Mouse (Mus musculus) spleen, postnatal 14 days (tissue): ENCODE data around the gene Lypd4.

Experiments
- DNase-seq, 2 experiments: peaks; one replicate each; pipeline ENCODE4 v3.0.0; 2021 to 2022; ENCODE audit warnings: low spot score in 2 of 2

Lypd4 gene

DNA sequence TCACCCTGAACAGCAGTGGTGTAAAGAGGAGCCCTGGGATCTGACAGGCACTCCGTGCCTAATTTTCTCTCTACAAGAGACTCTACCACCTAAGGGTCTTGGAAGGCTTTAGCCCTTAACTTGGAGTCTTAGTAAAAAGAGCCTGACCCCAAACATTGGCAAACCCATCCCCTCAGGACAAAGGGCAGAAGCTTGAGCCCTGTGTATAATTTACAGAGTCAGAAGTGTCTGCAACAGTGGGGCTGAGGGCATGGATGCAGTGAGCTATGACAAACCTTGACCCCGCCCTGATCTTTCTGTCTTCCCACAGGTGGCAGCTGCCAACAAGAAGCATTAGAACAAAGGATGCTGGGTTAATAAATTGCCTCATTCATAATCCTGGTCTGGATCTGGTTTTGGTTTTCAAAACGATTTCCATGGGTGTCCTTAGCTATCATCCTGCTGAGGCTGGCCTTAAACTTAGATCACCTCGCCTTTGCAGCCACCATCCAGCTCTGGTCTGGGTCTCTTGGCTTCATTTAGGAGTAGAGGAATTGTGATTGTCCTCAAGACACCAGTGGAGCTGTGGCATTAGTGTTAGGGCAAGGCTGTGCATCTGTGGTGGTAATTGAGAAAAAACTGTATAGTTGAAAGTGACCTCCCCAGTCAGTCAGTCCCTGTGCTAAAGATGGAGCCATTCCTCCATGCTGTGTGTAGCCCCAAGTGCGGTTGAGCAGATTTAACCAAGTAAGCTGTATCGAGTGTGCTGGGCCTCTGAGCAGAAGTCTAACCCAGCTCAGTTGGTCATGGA lies 19.9 kb upstream of the Lypd4 start:
- no peak for DNase-seq

DNA sequence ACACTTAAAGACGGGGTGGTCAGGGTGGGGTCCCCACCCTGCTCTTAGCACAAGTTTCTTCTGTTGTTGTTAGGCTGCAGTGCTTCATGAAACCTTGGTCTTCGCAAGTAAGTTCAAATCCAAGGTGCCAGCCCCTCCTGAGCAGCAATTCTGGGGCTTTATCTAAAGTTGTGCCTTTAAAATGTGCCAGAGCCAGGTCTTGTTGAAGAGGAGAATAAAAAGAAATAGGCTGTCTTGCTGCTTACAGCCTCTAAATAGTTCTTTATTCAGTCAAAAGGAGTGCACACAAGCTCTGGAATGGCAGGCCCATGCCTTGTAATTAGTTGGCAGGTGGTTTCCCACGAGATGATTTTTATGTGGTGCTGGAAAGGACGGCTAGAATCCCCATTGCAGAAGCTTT lies 17.4 kb upstream of the Lypd4 start:
- DNase-seq, result no peak

DNA sequence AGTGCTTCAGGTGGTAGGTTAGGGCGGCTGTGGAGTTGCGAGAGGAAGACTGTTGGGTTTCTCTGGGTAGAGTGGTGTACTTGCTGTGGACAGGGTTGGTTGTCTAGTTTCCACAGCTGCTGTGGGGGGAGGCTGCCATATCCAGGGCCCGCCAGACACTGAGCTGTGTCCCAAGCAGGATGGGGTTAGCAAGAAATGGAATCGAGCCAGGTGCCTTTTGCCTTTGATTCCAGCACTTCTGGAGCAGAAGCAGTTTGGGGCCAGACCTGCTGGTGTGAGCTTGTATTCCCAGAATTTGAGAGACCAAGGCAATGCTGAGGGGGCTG lies 16.5 kb upstream of the Lypd4 start:
- DNase-seq, result no peak

DNA sequence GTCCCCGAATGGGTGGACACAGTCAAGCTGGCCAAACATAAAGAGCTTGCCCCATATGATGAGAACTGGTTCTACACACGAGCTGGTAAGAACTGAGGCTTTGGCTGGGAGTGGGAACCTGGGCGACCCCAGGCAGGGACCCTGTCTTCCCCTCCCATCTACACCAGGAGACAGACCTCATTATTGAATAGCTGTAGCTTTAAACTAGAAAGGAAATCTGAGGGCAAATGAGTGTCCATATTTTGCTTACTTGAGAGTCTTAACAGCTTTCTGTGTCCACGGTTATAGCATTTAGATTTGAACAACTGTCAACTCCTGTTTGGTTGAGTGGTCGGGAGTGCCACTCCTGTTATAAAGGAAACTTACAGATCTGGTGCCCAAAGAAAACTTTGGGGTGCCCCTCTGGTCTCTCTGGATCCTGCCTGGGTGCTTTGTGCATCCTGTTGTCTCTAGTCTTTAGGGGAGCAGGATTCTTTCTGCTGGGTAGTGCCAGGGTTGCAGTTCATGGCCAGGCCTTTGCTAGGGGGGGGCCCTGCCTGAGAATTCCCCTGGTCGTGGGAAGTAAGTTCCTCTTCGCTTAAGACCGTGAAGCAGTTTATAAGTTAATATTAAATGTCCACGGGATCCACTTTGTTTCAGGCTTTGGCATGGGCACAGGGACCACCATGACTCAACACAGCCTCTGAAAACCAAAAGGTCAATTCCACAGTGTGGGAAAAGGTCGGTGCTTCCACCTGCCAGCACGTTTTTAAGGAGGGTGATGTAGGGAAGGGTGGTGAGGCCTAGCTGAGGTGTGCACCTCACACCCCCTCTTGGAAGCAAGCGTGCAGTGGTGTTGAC lies 15.9 kb upstream of the Lypd4 start:
- no peak for DNase-seq

DNA sequence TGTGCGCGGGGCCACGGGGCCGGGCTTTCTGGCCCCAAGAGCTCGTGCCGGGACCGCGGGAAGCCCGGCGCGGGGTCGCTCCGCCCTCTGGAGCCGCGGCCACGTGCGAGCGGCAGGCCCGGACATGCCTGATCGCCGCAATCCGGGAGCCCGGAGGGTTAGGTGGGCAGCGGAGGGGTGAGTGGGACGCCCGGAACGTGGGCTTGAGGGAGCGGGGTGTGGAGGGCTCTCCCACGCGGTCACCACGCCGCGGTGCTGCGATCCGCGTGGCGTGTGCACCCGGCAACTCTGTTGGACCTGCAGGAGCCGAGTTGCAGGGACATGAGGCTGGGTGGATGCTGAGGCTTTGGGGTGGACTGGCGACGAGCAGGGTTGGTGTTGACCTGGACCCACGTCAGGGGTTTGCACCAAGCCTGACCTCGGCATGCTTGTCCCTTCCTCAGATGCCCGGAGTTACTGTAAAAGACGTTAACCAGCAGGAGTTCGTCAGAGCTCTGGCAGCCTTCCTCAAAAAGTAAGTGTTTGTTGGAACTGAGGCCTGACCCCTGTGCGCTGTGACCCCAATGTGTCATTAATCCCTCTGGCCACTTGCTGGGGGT lies 15.1 kb upstream of the Lypd4 start:
- DNase-seq, result no peak

DNA sequence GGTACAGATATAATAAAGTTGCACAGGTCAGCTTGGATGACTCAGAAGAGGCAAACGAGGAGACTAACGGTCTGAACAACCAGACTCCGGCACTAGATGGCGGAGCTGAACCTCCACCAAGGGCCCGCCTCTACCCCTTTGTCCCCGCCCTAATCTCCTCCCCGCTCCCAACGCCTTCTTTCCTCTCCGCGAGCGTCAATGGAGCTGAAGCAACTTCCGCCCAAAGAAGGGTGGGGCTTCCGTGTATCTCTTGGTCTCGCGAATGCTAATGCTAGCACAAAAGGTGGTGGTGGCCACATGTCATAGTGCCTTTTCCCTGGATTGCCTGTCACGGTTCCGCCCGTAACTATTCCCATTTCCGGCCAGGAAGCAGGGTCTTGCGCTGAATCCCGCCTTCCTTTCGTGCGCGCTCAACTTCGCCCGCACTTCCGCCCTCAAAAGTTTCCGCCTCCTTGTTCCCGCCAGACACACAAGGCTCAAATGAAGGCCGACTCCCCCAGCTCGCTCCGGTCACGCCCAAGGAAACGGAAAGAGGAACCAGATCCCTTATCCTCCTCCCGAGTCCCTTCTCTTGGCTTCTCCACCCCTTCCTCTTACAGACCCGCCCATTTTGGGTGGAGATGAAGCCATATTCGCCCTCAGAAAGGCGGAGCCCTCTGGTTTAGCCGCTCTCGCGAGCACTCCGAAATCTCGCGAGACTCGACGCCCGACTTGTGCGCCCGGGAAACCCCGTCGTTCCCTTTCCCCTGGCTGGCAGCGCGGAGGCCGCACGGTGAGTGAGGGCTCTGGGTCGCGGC lies 14.4 kb upstream of the Lypd4 start, which contains the start of gene Rps19:
Gene Rps19, plus strand, starts transcription at position 476 of the 797 bp plus-strand sequence.
- DNase-seq, result peak; percentile 93 to 96

DNA sequence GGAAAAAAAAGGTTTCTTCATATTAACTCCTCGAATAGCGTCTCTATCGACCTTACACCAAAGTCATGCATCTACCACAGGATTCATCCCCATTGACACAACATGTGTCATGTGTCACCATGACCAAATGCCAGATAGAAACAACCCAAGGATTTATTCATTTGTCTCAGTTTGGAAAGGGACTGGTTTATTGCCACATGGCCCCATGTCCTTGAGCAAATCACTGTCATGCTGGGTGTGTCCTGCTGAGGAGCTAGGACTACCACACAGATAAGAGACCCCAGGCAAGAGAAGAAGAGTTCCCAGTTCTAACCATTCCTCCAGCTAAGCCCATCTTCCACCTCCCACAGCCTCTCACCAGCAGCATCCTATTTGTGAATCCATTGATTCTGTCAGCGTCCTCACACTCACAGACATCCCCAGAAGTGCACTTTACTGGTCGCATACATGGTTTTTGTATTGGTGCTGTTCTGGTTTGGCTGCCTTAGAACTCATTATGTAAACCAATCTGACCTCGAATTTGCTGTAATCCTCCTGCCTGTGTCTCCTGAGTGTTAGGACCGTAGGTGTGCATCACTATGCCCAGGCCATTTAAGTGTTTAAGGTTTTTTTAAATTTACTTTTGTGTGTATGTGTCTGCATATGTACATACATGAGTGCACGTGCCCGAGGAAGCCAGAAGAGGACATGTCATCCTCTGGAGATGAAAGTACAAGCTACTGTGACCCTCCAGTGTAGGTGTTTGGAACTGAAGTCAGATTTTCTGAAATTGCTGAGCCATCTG lies 12.9 kb upstream of the Lypd4 start:
- DNase-seq, result no peak

DNA sequence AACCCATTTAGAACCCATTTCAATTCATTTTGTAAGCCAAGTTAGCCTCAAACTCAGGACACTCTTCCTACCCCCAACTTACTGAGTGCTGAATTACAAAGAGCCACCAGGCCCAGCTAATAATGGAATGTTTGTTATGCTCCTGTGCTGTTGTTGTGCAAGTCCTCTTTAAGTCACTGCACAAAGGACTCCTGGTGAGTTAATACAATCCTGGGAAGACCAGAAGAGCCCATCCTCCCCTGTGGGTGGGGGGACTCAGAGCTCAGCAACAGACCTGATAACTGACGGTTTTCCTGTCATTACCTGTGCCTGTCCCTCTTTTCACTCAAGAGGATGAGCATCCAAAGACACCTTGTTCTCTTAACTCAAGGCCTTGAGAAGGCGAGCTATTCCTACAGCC lies 9.9 kb upstream of the Lypd4 start:
- no peak for DNase-seq

DNA sequence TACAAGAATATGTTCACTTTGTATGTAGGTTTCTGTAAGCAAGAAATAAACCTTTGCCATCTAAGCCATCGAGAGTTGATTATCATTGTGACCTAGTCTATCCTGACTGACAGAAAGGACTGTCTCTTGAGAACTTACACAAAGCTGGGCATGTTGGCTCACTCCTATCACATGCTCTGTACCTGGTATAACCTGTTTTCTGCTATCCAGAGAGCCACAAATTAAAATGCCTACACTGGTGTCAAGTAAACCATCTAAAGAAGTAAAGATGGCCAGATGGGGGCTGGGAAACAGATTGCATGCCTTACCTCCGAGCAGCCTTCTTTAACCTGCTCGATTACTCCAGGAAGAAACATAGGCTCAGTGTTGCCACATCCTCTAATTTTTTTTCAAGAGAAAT lies 7.8 kb upstream of the Lypd4 start:
- no peak for DNase-seq

DNA sequence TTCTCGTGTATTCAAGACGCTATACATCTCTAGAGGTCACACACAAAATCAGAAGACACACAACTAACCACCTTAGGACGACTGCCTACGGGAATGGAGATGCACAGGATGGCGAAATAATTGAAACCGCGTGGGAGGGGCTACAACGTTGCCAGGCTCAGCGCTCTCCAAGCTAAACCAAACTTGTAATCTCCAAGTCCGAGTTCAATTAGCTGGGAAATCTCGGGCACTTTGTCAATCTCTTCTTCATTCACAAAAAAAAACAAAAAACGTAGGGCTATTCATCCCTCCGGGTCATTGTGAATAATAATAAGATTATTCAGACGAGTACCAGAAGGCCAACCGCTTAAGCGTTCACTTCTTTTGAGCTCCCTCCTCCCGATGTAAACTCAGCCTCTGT lies 661 bp downstream of the Lypd4 start:
- DNase-seq, result no peak

DNA sequence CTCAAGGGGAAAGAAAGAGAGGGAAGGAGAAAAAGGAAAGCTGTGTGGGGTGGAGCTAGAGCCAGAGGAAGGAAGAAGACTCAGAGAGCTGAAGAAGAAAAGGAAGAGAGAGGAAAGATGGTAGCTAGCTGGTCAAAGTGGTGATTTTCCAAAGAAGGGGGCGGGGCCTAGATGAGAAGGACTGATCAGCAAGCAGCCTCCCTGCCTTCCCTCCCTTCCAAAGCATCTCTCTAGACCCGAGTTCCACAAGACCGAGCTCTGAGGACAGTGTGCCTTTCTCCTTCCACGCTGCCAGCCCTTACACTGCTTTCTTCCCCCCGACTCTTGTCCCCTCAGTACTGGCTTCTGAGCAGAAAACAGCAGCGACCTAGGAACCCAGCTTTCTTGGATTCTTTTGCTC lies 5.6 kb downstream of the Lypd4 start:
- DNase-seq, result no peak

DNA sequence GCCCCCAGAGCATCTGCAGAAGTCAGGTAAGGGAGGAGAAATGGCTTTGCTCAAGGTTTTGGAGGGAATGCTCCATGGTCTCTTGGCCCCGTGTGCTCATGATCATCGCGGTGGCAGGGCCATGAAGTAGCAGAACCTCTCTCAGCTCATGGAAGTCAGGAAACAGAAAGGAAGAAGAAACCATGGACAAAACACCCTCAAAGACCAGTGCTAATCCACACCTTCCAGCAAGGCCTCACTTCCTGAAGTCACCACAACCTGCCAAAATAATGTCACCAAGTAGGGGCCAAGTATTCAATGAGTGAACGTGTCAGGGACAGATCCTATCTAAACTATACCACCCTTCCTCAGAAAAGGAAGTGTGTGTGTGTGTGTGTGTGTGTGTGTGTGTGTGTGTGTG lies 6.9 kb downstream of the Lypd4 start:
- no peak for DNase-seq

DNA sequence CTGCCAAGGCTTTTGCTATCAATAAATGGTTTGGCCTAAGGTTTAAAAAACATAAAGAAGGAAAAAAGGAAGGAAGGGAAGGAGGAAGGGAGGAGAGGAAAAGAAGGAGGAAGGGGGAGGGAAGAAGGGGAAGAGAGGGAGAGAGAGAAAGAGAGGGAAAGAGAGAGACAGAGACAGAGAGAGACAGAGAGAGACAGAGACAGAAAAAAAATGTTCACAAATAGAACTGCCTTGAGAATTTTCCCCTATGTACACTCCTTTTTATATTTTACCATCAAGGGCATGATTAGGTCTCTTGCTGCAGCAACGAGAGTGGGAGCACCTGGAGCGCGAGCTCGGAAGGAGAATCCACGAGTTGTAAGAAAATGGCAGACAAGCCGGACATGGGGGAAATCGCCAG lies 7.8 kb downstream of the Lypd4 start, which contains the start of gene Gm9844:
Gene Gm9844, plus strand, starts transcription at position 301 of the 400 bp plus-strand sequence.
- DNase-seq, result no peak

DNA sequence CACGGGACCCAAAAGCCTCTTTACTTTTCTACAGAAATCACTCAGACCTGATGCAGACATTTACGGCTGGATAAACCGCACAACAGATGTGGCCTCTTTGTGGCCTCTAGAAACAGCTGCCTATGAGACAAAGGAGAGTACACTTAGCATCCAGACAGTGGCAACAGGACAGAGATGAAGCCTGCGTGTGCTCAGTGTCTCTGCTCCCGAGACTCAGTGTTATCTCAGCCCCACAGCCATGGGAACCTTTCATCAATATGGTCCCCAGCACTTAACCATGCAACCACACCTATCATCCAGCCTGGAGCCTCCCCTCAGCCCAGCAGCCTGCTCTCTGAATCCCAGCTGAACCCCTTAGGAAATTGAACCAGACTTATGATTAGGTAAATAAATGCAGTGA lies 10.5 kb downstream of the Lypd4 start:
- DNase-seq, result peak in 1 of 2 experiments; percentile 41

DNA sequence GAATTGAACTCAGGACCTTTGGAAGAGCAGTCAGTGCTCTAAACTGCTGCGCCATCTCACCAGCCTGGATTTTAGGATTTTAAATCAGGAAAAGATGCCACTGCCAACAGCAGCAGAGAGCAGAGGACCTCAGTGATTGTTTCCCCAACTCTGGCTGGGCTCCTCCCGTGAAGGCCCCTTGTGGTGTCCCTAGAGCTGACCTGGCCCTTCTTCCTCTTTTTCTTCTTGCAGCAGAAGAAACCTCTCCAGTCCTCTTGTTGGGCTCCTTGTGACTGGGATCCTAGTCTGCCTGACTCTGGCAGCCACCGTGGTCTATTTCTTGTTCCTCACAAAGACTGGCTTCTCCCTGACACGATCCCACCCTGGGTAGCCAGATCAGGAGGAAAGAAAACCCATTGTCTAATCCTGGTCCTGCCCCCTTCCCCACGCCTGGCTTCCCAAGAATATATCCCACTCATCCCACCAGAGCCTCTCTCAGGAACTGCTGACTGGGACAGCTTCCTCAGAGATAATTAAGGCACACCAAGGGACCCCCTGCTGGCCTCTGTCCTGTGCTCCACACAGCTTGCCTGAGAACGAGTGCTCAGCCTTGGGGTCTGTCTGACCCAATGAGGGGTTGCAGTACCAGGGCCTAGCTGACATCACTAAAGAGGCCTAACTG lies 13.2 kb downstream of the Lypd4 start:
- DNase-seq, result no peak

DNA sequence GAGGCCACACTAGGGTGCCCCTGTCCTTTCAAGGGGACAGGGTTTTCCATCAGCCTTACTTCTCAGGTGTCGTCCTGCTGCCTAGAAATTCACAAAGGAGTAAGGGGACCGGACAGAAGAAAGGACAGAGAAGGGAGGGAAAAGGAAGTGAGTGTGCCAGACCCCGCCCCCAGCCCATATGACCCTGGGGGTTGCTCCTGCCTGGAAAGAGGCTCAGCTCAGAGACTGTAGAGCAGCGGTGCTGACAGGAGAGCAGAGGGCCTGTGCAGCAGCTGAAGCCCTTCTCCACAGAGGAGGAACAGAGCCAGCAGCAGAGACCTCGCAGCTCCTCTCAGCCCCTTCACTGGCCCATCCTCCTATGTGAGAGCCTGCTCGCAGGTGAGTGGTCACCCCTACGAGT lies 16.0 kb downstream of the Lypd4 start:
- no peak for DNase-seq

DNA sequence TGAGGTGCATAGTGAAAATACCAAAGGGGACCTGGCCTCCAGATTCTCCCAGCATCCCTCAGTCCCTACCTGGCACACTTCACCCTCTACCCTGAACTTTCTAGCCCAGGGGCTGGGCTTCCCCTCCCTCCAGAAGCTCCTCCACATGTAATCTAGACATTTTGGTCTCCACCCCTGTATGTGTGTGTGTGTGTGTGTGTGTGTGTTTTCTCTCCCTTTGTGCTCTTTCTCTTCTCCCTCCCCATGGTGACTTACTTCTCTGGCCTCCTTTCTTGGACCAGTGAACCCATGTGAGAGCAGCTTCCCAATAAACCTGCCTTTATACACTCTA lies 16.5 kb downstream of the Lypd4 start:
- DNase-seq, result no peak

DNA sequence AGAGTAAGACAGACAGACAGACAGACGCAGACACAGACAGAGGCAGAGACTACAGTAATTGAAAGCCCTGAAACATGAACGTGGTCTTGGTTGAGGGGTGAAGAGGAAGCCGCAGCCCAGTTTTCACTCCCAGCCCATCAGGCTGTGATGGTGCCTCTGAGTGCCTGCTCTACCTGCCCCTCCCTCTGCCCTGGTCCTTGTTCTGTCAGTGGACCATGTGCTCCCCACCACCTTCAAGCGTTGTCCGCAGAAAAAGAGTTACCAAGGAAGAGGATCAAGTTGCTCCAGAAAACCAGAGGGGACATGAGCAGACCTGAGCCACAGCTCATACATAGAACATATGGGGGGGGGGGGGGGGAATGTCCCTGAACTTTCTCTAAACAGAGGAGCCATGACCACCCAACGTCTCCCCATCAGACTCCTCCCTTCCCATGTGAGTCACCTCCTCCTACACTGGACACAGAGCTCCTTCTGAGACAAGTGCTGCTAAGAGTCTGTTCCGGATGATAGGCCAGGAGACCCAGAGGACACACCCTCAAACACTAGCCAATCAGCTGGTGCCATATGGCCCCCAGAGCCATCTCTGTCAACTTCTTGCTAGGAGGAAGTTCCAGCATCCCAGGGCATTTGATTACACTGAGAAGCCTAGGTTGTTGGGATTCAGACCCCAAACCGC lies 17.0 kb downstream of the Lypd4 start:
- DNase-seq, result peak; percentile 27 to 40

DNA sequence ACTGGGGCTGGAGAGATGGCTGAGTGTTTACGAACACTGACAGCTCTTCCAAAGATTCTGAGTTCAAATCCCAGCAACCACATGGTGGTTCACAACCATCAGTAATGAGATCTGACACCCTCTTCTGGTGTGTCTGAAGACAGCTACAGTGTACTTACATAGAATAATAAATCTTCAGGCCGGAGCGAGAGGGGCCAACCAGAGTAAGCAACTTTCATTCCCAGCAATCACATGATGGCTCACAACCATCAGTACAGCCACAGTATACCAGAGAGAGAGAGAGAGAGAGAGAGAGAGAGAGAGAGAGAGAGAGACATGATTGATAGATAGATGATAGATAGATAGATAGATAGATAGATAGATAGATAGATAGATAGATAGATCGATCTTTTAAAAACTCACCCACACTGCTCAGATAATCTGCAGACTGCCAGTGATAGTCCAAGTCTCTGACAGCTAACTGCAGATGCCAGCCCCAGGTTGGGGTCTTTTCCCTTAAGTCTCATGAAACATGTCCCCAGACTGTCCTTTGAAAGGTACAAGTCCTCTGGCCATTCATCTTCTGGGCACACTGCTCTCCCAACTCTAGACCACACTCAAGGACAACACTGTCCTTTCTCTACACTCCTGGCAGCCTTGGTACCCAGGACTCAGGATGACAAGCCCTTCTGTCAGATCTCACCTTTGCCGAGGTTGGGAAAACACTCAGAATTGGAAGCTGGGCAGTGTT lies 18.0 kb downstream of the Lypd4 start:
- DNase-seq, result no peak
